28 mouse cellular contexts compared by ENCODE assay signal in the genomic region with DNA sequence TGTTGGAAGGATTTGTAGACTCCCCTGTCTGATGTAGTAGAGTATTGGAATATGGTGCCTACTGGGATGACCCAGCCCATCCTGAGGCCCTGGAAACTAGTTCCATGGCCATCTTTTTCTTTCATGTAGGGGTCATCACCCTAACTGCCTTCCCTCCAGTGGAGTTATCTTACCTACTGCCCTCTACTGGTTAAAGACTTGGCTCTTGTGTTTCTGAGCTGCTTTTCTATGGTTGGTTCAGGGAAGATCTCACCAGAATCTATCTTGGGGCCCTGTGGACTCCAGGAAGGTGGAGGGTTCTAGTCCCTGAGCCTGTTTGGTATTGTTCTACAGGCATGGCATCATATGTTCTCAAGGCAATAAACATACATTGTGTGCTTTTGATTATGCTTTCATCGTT. TPM values are rescaled to one million over a fixed set of nuclear protein-coding genes. Genes with fewer than 3 reads are reported as not detected.
DNase-seq lines count a peak whose midpoint lies in the region; ATAC-seq and TF ChIP-seq lines count a peak whose summit lies in the region.
"Had no signal": no experiment of that assay in that cellular context is flagged by ENCODE, and none has a peak within 500 bp of the region (broad histone marks: within the 10 kb centered on the region; RNA-seq: fewer than 3 reads in every experiment).

No protein-coding gene starts in this region.

- H3K9ac ChIP-seq in neural tube, embryonic 14.5 days (replicated peaks; ENCODE audit: low read depth, low read length), result no peak overlapping the region
- H3K9ac ChIP-seq: heart, embryonic 13.5 days; limb, embryonic 13.5 days; liver, embryonic 13.5 days; lung, embryonic 14.5 days had no signal

- H3K4me1 ChIP-seq in cerebellum, adult 2 months (ENCODE audit: control insufficient read depth, insufficient read depth, low read length), result peaks cover 53% of the 10 kb centered on the region
- peaks cover 14% of the 10 kb centered on the region for H3K4me1 ChIP-seq in neural tube, embryonic 14.5 days (ENCODE audit: control insufficient read depth, insufficient read depth, low read length)
- H3K4me1 ChIP-seq: liver, embryonic 13.5 days had no signal

- peak overlapping the region; percentile 96; the same call in 1 of the 2 replicates for H3K27ac ChIP-seq in cerebellum, adult 2 months (ENCODE audit: insufficient read depth, low read length)
- no peak overlapping the region for H3K27ac ChIP-seq in layer of hippocampus, adult 2 months
- H3K27ac ChIP-seq in neural tube, embryonic 14.5 days (ENCODE audit: low read depth, low read length), result peak overlapping the region; percentile 80; the same call in 1 of the 2 replicates
- H3K27ac ChIP-seq: heart, adult 2 months; heart, embryonic 13.5 days; limb, embryonic 13.5 days; liver, embryonic 13.5 days had no signal

- H3K4me3 ChIP-seq in cerebellum, adult 2 months (replicated peaks; ENCODE audit: insufficient read depth, low read depth, low read length), result no peak overlapping the region
- H3K4me3 ChIP-seq in layer of hippocampus, adult 2 months, result no peak overlapping the region
- H3K4me3 ChIP-seq in neural tube, embryonic 14.5 days (ENCODE audit: low read depth, low read length), result no peak overlapping the region
- H3K4me3 ChIP-seq: heart, adult 2 months; heart, embryonic 13.5 days; limb, embryonic 13.5 days; liver, embryonic 13.5 days had no signal

- no peak for TF ChIP-seq POLR2A in cerebellum, adult 2 months (IDR thresholded peaks at IDR 0.05; ENCODE audit: borderline replicate concordance, insufficient read depth, low read length)

- no peaks in the 10 kb centered on the region for H3K36me3 ChIP-seq in neural tube, embryonic 14.5 days (ENCODE audit: control insufficient read depth, insufficient read depth, low read length)
- H3K36me3 ChIP-seq: G1E; heart, embryonic 13.5 days; limb, embryonic 13.5 days; liver, embryonic 13.5 days had no signal

- H3K9me3 ChIP-seq in neural tube, embryonic 14.5 days (ENCODE audit: control insufficient read depth, low read length), result no peaks in the 10 kb centered on the region
- H3K9me3 ChIP-seq: G1E; heart, embryonic 13.5 days; limb, embryonic 13.5 days; liver, embryonic 13.5 days had no signal

- ATAC-seq in neural tube, embryonic 14.5 days (ENCODE audit: low read depth), result no peak
- ATAC-seq: activated CD4-positive, CD25-positive, alpha-beta regulatory T cell, adult 4 months had no signal

- no peaks in the 10 kb centered on the region for H3K27me3 ChIP-seq in cerebellum, adult 2 months (ENCODE audit: control insufficient read depth, insufficient read depth, low read length)
- no peaks in the 10 kb centered on the region for H3K27me3 ChIP-seq in neural tube, embryonic 14.5 days (ENCODE audit: control insufficient read depth, insufficient read depth, low read length)
- H3K27me3 ChIP-seq: liver, embryonic 13.5 days had no signal

- 92% methylated on average over 1 of the region's 1 CpGs for WGBS in cerebellum, adult 2 months
- 86% methylated on average over 1 of the region's 1 CpGs for WGBS in neural tube, embryonic 14.5 days

- TF ChIP-seq CTCF in cerebellum, adult 2 months (IDR thresholded peaks at IDR 0.05; ENCODE audit: borderline replicate concordance, insufficient read depth, low read depth, low read length), result peak; percentile 12; the same call in 1 of the 2 replicates
- peak; percentile 52 for TF ChIP-seq CTCF in layer of hippocampus, adult 2 months (conservative IDR thresholded peaks at IDR 0.05)

- DNase-seq in cerebellum, adult 2 months, result no peak
- no peak for DNase-seq in cerebellum, postnatal 36 days
- DNase-seq in layer of hippocampus, adult 2 months (ENCODE audit: low spot score in 2 of 2), result no peak
- no peak for DNase-seq in layer of hippocampus, adult 8-10 months (ENCODE audit: low spot score in 2 of 2)
- DNase-seq in A20 (ENCODE audit: low read depth, low spot score), result peak; percentile 10
- DNase-seq in spleen, postnatal 36 days (ENCODE audit: low spot score in 2 of 2), result no peak
- DNase-seq in liver, result no peak
- DNase-seq: adrenal gland, postnatal 10 days; cerebellum, adult 18-20 months; cerebellum, postnatal 25 days; gastrocnemius, postnatal 25 days; heart, adult 2 months; heart, postnatal 14 days; kidney, adult 2 months; kidney, postnatal 14 days; layer of hippocampus, postnatal 36 days; liver, embryonic 13.5 days; lung, embryonic 14.5 days; thymus, adult 2 months had no signal

- no peak overlapping the region for H3K4me2 ChIP-seq in neural tube, embryonic 14.5 days (ENCODE audit: low read depth, low read length)
- H3K4me2 ChIP-seq: heart, embryonic 13.5 days; limb, embryonic 13.5 days; liver, embryonic 13.5 days; lung, embryonic 14.5 days had no signal

RNA-seq across cellular contexts. Expression of gene Bhlhe23, which starts 50.0 kb away (rescaled TPM):
- polyA plus RNA-seq in cerebellum, adult 2 months (2012; rRNA removed), result 0.06 TPM in 1 of 2 replicates, not detected in the other
- total RNA-seq in layer of hippocampus, adult 2 months (2021), result not detected
- not detected for total RNA-seq in layer of hippocampus, adult 8-10 months (2022)
- polyA plus RNA-seq in neural tube, embryonic 14.5 days (2014; fragmentation: Nextera tagmentation; extraction: Ambion mirVana), result 2.2 and 2.8 TPM in 2 replicates
- total RNA-seq: adrenal gland, postnatal 10 days; gastrocnemius, postnatal 25 days; heart, adult 2 months; heart, postnatal 14 days; layer of hippocampus, adult 18-20 months; layer of hippocampus, postnatal 36 days; megakaryocyte, adult 5-6 weeks had no signal
- polyA plus RNA-seq: activated CD4-positive, CD25-positive, alpha-beta regulatory T cell, adult 4 months; G1E; heart, adult 2 months; heart, embryonic 13.5 days; intestine, embryonic 14.5 days; kidney, adult 2 months; liver, embryonic 13.5 days; lung, embryonic 14.5 days; stomach, embryonic 16.5 days had no signal
